Mouse (Mus musculus) naive thymus-derived CD4-positive, alpha-beta T cell, adult 2 months (primary cell): ENCODE data around the gene Trappc12.
A peak's percentile ranks its signal among the peaks of the same experiment; 100 is the strongest.
"Not testable (repeated sequence)": the region's sequence is repeated elsewhere in the genome, so short reads cannot be mapped to it uniquely, and the experiment has no call there.

Experiments used
- DNase-seq: peaks from one replicate; pipeline ENCODE4 v3.0.0-alpha.2; 2011; ENCODE audit warnings: low read depth

The Trappc12 gene

DNA sequence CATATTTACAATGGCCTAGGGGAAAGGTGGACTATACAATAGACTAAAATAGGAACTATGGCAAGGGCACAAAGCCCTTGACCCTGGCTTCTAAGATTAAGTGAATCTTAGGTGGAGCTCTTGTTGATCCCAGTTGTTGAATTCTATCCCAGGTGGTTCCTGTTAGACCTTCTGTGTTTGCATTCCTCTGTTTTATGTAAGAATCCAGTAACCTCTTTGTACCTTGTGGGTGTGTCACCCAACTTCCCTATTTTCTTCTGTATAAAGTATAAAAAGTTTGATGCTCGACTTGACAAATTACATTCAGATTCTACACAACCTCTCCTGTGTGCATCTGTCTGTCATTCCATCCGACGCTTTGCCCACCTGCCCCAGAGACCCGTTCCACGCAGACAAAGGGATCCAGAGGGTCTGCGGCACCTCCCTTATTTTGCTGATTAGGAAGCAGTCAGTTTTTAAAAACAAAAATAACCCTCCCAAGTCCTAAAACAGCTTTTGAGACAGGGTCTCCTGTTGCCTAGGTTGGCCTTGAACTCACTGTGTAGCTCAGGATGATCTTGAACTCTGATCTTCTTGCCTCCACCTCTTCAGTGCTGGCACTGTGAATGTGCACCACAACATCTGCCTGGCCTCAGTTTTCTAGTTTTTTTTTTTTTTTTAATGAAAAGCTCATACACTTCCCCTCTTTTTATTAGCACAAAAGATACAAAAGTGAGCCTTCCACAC is 16.6 kb downstream of the Trappc12 start:
- not testable (repeated sequence) for DNase-seq

DNA sequence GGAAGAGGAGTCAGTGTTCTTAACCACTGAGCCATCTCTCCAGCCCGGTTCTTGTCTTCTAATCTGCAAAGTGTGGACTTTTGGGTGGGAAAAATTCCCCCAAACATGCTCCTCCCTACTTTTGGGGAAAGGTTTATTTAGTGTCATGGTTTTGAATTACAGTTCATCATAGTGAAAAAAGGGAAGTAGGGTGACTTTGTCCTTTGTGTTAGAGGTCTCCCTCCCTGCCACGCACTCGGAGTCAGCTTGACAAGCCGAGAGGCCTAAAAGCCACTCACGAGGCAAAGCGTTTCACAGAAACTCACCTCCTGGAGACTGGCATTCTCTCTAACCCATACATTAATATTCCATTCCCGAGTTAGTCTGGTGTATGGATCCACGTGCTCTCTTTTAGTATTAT is 17.6 kb downstream of the Trappc12 start:
- no peak for DNase-seq

DNA sequence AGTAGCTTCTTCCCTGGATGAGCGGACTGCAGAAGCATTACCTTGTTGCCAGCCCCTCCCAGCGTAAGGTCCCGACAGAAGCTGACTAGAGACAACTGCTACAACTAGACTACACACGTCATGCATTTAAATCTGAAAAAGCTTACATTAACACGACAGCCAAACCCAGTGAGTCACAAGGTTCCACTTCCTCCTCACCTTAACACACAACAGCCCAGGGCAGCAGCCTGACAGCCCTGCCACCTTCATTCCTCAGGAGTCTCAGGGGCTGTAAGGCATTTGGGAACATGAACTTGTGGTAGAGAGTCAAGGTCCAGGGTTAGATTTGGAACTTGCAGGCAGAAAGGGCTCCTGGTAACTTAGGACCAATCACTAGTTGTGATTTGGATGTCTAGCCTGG is 23.2 kb downstream of the Trappc12 start:
- DNase-seq: no peak

DNA sequence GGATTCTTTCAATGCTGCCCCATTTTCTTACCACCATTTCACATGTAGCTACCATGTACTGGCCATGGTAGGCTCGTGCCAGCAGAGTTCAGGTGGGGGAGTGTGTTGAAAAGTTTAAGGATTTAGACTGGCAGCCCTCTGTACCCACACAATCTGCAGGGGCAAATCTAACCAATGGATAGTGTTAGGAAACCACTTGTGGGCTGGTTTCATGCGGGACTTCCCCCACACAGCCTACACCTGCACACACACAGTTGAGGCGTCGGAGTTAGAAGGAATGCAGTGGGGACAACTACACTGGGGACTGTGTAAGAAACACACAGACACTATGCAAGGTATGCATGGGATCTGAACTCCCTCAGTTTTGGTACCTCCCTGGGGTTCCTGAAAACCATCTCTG is 24.1 kb downstream of the Trappc12 start:
- no peak for DNase-seq

DNA sequence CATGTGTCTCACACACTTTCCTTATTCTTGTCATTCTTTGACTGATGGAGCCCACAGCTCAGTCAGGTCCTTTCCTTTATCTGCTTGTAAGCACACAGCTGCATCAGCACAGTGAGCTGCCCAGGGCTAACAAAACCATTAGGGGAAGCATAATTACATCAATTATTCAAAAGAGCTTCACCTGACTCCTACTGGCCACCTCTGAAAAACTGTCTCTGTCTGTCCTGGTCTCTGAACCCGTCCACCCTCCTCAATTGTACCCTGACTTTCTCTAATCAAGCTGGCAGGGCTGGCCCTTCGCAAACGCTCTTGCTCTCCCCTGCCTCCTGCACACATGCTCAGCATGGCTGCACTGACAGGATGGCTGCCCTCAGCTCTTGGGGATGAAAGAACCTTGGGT is 25.9 kb downstream of the Trappc12 start:
- no peak for DNase-seq

DNA sequence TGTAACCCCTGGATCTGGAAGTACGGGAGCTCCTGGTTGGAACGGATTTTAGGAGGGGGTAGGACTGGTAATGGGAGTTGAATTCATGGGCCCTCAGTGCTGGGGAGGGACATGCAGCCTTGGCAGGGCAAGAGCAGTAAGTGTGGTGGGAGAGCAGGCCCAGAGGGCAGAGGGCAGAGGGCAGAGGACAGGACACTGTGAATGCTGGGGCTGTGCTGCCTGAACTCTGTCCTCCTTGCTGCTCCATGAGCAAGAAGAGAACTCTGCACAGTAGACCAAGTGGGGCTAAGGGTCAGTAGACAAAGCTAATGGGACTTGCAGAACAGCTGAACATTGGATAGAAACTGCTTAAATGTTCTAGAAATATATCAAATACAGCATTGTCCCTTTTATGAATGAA is 32.2 kb downstream of the Trappc12 start:
- DNase-seq: no peak

DNA sequence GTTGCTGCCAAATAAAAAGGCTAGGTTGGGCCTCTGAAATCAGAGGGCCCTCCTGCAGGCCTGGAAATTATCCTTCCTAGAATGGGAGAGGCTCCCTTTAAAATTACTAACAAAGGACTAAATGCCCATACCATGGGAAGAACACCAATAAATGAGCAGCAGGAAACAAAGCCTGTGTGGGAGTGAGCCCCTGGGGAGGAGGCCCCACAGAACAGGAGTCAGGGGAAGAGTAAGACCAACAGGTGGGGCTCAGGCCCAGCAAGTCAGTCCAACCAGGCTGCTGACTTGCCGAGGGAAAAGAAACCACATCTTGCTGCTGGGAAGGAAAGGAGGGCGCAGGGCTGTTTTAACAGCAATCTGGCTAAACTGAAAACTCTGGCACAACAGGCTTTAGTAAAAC is 33.2 kb downstream of the Trappc12 start:
- no peak for DNase-seq

DNA sequence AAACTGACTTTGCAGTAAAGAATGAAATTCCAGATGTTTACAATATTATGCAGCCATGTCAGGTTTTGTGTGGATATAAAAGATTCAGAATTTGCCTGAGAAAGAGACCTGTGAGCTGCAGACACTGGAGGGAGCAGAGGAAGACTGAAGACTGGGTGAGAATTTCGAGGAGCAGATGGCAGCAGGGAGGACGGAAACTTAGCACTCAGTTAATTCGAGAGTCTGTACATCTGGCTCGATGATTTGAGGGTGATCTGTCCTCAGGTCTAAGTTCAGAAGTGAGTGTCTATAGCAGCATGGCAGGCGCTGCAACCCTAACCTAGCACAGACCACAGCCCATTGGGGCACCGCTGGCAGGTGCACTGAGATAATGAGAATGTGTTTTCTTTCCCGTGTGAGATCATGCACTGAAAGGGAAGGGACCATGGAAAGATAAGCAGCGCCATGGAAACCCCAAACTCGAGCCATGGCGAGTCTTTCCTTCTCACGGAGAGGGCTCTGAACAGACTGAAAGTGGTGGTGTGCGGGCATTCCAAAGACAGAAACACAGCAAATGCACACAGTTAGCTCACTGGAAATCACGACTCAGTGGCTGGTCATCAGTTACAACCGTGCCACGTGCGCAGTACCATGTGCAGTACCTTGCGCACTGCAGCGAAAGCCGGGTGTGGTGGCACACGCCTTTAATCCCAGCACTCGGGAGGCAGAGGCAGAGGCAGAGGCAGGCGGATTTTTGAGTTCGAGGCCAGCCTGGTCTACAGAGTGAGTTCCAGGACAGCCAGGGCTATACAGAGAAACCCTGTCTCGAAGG is 35.2 kb downstream of the Trappc12 start:
- DNase-seq: no peak

DNA sequence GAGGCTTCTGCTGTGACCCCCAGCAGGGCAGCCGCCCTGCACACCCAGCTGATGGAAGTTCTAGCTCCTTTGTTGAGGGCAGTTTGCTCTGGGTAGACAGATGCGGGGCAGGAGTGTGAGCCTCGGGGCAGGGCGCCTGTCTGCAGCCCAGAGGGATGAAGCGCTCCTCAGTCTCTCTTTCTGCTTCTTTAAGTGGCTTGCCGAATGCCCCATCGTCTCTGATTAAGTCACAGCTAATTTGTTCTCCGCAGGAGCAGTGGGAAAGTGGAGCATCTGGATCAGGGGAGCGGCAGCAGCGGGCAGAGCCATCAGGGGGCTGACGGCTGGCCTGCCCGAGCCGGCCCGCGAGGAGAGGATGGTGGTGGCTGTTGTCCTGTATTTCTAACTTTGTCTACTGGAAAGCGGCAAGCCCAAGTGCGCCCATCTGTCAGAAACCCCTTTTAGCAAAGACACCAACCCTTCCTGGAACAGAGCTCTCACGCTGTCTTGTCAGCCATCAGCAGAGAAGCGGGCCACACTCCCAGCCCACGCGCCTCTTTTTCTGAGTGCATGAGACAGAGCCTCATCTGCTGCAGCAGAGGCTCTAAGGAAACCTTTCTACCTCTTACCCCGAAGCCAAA is 39.6 kb downstream of the Trappc12 start:
- no peak for DNase-seq

DNA sequence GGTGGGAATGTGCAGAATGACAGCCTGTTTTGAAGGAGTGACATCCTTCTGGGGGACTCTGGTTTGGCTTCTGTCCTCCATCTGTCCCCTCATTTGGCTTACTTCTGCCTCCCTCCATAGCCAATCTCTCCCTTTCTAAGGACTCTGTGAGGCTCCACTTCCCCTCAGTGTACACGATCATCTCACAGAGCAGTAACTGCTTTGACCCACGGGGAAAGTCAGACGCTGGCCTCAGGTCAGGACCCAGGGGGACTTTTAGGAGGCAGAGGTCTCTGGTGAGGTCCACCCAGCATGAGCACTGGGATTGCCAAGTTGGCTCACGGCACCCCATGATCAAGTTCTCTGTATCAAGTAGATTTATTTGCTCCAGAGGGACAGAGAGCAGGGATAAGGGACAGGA is 42.1 kb downstream of the Trappc12 start:
- DNase-seq: no peak

DNA sequence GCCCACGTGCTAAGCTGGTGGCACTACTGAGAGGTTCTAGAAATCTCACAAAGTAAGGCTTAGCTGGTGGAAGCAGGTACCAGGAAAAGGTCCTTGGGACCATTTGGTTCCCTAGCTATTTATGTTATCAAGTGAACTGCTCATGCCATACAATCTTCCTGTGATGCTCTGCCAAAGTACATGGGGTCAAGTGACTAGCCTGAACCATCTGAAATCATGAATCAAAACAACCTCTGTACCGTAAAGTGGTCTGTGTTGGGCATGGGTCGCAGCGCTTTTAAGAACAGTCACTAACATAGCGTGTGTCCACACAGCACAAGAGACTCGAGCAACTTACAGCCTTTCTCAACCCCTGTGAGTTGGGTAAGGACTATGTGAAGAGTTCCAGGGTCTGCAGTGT is 45.1 kb downstream of the Trappc12 start:
- no peak for DNase-seq

DNA sequence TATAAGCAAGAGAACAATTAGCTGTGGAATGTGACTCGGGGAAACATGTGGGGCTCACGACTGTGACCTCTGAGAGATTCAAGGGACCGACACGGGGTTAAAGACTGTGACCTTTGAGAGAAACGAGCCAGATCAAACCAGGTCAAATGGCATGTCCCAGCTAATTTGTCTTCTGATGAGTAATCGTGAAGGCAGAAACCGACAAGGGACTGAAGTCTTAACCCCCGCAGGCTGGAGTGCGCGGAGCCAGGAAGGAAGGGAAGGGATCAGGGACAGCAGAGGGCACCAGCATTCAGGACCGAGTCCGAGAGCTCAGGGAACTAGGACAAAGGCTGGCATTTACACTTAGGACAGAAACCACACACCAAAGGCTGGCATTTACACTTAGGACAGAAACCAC is 45.9 kb downstream of the Trappc12 start:
- no peak for DNase-seq

DNA sequence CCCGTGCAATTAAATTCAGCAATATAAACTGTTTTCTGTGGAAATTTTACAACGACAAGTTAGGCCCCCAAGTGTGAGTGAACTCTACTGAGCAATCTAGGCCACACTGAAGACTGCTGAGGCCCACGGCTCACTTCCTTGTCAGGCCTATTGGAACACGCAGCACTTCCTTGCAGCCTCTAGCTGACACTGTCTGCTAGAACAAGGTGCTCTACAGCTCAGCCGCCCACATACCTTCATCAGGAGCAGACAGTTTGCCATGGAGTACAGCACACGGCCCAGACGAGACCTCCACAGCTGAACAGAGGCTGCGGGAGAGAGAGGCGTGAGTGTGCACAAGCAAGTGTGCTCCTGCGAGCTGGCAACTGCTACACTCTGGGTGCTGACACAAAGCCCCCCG is 49.0 kb downstream of the Trappc12 start:
- no peak for DNase-seq

DNA sequence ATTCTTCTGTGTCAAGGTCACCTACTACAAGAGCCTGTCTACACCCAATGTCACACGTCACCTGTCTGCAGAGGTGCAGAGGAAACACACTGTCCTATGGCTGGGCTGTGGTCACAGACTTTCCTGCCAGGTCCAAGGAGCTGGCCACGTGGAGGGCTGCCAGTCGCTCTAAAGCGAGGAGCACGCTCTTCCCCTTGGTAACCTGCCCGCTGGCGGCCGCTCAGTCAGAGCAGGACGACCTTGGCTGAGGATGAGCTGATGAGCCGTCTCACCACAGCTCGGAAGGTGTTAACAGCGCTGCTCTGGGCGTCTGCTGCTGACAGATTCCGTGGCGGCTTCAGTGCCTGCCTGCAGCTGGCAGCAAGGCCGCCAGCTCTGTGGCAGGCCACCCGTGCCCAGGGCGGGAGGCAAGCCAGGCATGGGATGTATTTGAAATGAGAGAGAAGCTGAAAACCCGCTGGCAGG is 49.7 kb downstream of the Trappc12 start:
- DNase-seq: no peak

DNA sequence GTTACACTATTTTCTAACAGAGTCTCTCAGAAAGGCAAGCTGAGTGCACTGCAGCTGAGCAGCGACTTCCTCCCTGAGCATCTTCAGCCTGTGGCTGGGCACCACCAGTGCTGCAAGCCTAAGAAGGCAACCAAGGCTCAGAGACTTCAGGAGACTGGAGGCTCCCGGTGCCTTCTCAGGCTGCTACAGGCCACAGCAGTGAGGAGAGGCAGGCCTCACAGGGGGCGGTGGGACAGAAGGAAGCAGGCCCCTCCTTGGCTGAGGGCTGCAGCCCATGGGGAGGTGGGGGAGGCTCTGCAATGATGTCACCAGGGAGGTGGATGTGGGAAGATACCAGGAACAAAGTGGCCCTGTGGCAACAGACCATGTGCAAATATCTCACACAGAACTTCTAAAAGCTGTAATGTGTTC is 50.2 kb downstream of the Trappc12 start:
- DNase-seq: no peak

DNA sequence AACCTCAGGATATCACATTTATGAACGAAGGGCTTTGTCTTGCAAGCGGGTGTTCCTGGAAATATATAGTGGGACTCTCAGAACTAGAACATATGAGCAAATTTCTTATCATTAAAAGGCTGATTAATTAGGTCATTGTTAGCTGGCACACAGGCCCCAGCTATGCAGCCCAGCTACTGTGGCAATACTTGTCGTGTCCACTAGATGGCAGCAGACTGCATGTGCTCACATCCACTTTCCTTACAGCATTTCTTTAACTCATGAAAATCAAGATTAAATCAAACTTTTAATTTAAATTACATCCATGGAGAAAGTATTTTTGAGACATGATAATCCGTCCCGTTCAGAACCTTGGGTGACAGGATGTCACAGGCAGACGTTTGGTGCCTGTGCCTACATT is 50.6 kb downstream of the Trappc12 start:
- DNase-seq: peak; percentile 86

DNA sequence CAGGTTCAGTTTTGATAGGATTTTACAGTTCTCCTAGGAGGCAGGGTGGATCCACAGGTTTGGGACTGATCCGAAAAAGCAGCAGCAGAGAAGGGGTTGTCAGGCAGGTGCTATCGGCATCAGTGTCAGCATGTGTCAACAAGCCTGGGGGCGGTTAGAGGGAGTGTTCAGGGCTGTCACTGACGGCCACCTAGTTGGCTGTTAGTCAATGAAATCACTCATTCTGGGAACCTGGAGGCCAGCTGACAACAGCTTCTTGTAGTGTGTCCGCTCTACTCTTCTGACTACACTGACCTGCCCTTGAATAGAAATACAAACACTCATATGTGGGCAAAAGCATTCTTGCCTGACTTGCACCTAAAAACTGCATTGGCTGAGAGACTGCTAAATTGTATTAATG is 51.2 kb downstream of the Trappc12 start:
- no peak for DNase-seq

DNA sequence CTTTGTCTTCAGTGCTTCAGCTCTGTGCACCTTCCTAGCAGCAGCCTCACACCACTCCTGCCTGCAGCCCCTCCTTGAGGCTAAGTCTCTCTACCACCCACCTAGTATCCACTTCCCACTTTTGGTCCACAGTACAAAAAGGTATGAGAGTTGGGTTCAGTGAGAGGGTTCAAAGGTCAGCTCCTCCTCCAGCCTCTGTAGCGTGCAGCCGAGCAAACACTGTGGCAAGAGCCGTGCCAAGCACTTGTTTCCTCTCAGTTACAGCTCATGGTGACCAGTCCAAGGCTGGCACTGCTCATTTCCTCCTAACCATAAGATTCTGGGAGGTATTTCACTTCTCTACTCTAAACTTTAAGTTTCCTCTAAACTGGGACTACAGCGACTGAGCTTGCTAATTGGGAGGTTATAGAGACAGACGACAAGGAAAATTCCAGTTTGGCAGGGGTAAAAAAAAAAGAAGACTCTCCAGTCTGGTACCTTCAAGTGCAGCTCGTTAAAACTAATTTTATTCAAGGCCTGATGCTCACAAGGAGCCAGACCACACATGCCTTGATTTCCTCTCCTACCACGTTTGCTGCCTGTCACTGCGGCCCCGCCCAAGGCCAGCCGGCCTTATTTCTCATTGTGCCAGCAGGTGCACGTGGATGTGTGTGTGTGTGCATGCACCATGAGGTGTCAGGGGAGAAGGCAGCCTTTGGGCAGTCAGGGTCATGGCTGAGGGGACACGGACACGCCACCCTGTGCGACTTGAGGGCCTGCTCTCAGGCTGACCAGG is 52.3 kb downstream of the Trappc12 start:
- no peak for DNase-seq

DNA sequence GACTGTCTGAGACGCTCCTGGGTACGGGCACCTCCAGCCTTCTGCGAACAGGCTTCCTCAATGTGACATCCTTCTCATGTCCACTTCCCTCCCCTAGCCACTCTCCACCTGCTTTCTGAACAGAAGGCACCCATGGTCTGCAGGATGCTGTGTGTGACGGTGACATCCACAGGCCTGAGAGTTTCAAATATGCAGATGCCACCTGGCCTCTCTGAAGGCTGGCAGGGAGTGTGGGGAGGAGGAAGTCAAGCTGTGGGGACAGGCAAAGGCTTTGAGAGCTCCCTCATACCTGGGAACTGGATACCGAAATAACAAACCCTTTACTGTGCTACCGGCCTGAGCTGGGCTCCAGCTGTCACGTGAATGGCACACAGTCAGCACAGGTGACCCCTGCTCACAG is 55.5 kb downstream of the Trappc12 start:
- no peak for DNase-seq

DNA sequence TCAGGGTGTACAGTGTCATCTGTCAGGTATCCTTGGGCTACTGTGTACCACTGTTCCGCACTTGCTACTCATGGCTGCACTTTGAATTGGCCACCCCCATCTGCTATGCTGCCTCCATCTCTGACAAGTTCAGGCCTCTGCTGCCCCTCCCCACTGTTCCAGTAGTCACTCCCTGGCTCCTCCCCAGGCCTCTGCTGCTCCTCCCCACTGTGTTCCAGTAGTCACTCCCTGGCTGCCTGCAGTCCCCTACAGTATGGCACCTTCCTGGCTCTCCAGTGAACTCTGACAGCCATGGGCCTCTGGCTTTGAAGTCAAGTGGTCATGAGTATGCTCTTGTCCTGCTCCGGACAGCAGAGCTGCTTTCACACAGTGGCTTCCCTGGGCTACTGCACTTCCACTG is 56.0 kb downstream of the Trappc12 start:
- DNase-seq: no peak

DNA sequence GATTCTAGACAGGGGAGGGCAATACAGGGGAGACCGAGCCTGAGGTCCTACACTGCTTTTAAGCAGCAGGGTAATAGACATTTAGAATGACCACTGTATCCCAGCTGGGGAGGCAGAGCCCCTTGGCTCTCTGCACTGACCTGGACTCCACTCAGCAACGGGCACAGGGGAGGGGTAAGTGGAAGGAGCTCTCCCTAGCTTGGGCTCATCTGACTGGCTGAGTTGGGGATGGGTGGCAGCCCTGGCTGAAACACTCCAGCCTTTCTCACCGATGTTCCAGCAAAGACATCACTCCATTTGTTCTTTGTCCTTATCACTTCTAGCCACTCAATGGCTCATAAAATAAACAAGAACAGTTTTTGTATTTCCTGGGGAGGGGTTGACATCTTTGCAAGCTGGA is 56.5 kb downstream of the Trappc12 start:
- no peak for DNase-seq

DNA sequence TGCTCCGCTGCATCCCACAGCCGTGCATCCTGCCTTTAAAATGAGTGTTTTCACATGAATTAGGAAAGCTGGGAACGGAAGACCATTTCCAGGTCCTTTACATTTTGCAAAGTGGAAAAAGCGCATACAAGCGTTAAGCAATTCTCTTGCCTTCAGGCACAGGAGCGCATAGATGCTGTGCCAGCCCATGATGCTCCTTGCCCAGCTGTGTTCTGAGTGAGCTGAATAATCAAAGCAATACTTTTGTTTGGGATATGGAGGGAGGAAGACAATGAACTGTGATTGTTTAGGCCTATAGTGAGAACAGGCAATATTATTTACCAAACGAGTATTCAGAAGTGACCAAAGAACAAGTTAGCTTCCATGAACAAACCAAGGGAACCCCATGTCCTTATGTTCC is 59.5 kb downstream of the Trappc12 start:
- no peak for DNase-seq
